Mouse (Mus musculus) cerebellum, adult (tissue): ENCODE measurements around the gene Gm4131.
"Not testable (repeated sequence)": the region's sequence is repeated elsewhere in the genome, so short reads cannot be mapped to it uniquely, and the experiment has no call there.

ENCODE experiments used
- ATAC-seq: cut with Nextera tagmentation; 2 replicates; pipeline ENCODE4 v1.9.2; 2017; ENCODE audit warnings: mild to moderate bottlenecking, moderate library complexity, mixed read lengths; ENCODE audit not compliant: insufficient number of reproducible peaks, low FRiP score, low TSS enrichment

Gene Gm4131

DNA sequence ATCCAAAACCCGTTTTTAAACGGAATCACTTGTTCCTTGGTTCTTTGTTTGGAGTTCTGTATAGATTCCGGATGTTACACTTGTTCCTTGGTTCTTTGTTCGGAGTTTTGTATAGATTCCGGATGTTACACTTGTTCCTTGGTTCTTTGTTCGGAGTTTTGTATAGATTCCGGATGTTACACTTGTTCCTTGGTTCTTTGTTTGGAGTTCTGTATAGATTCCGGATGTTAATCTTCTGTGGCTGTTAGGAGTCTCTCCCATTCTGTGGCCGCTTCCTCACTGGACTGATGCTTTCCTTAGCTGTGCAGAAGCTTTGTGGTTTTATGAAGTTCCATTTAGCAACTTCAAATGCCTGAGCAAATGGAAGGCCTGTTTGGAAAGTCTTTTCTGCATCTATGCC is at the start of gene Gm4131:
Gene Gm4131, minus strand, starts transcription at position 101 of the 400 bp plus-strand sequence.
- ATAC-seq: not testable (repeated sequence)

DNA sequence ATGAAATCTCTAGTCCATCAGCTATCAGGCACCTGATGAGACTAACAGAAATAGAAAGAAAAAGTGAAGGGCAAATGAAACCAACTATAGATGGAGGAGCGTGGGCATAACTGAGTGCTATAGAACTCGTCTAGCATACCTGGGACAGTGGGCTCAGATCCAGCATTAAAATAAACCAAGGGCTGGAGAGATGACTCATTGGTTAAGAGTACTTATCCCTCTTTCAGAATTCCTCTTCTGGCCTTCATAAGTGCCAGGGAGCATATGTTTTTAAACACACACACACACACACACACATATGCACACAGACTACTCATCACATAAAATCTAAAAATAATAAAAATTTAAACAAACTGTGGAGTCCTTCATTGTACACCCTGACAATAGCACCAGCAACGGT is 43.2 kb upstream of the Gm4131 start:
- ATAC-seq: no peak

GRCm38 (mm10) chr14:62607791-62608196 is 41.1 kb upstream of the Gm4131 start:
- 0 out of 2 replicates have a peak, but pooled peaks have one; percentile 71 for ATAC-seq

GRCm38 (mm10) chr14:62602869-62603268 is 36.1 kb upstream of the Gm4131 start:
- no peak for ATAC-seq

- ATAC-seq: no peak
Measured at GRCm38 (mm10) chr14:62602271-62602670, 35.5 kb upstream of the Gm4131 start.

DNA sequence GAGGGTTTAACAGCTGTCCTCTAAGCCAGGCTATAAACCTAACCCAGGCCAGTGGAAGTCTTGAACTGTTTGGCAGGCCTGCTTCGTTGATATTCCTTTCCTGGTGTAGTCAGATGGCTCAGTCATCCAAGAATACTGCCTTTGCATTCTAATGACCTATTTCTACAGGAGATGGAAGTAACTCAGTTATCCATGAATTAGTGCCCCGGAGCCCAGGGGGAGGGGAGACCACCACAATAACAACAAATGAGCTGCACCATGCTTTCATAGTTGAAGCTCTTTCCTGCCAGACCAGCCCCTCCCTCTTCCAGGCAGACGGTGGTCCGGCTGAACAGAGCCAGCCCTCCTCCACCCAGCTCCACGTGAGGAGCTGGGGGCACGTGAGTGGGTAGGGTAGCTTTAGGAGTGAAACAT is 33.4 kb upstream of the Gm4131 start:
- ATAC-seq: no peak

- no peak for ATAC-seq
Measured at GRCm38 (mm10) chr14:62585338-62585737, 18.6 kb upstream of the Gm4131 start.

- no peak; the same call in 1 of the 2 replicates for ATAC-seq
Measured at GRCm38 (mm10) chr14:62584637-62585036, 17.9 kb upstream of the Gm4131 start.

- no peak for ATAC-seq
Measured at GRCm38 (mm10) chr14:62581768-62582167, 15.0 kb upstream of the Gm4131 start.

GRCm38 (mm10) chr14:62580945-62581344 is 14.2 kb upstream of the Gm4131 start:
- ATAC-seq: no peak

GRCm38 (mm10) chr14:62575862-62576261 is 9.1 kb upstream of the Gm4131 start:
- ATAC-seq: 0 out of 2 replicates have a peak, but pooled peaks have one; percentile 61

DNA sequence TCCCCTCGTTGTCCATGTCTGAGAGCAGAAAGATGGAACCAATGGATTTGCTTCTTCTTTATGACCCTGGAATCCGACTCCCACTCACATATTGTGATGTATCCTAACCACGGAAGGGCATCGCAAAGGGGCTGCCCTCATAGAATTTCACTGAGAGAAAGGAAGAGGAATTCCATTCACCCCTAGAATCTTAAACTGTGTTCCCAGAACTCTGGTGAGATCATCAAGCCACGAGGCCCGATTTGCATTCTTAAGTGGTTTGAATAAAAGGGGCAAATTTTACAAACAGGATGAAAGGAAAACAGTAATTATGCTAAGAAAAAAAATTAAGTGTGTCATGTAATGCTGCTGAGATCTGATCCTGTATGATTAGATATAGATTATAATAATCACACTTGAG is 8.2 kb upstream of the Gm4131 start:
- ATAC-seq: no peak

DNA sequence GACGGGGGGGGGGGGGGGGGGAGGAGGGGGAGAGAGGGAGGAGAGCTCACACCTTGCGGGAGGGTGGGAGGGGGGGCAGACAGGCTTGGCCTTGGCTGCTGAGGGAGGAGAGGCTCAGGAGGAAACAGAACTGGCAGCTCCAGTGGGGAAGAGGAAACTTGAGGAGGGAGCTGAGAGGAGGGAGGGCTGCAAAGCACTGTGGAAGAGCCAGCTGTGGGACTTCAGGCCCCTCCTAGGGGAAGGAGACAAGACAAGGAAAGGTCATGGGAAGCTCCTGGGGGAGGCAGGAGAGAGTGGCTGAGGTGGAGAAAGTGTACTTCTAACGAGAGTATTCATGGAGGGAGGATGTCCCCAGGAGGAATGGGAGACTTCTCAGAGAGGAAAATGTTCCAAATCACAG is 6.7 kb upstream of the Gm4131 start:
- no peak for ATAC-seq

DNA sequence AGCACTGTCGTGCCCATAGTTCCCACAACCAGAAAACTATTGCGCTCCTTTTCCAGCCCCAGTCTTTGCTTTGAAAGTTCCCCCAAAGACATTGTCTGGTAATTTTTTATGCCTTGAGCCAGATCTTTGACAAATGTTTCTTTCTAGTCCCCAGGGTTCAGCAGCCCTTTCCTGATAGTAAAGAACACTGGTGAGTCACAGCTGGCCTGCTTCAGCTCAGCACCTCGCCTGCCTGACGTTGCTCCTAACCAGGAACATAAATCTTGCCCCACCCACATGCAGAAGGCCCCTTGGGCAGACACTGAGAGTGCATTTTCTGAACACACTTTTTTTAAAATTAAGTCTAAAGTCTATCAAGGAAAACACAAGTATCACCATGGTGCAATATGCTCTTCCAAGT is 3.6 kb upstream of the Gm4131 start:
- no peak for ATAC-seq

DNA sequence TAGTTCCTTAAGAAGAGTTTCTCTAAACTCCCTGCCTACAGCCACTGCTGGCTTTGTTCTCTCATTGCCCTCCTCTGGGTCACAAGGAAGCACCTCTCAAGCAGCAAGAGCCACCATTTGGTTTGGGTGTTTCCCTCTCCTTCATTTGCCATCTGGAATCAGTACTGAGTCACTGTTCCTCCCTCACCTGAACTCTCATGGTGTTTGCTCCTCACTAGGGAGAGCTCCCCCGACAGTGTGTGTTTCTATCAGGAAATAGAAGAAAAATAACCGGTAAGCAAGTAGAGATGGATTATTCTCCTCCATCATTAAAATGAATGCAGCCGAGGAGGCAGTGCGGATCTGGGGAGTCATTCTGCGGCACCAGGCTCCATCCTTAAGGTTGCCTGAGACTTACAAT is 2.7 kb upstream of the Gm4131 start:
- no peak for ATAC-seq

DNA sequence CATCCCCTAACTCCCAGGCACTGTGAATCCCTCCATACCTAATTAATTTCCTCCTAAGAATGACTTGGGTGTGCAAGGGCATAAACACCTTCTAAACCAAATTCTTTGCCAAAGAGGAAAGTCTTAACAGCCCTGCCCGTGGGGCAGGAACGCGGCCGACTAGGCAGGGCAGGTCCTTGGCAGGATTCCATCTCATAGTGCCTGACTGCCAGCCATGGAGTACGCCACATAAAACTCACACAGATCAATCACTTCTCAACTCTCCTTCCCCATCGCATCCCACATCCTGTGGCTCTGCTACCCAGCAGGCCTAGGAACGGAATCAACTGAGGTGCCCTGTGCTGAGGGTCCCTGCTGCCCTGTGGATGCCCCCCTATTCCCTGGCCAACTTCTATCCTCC is 3.0 kb downstream of the Gm4131 start:
- ATAC-seq: no peak

- ATAC-seq: peak; percentile 60; the same call in 1 of the 2 replicates
Measured at GRCm38 (mm10) chr14:62561875-62562748, 4.6 kb downstream of the Gm4131 start.

DNA sequence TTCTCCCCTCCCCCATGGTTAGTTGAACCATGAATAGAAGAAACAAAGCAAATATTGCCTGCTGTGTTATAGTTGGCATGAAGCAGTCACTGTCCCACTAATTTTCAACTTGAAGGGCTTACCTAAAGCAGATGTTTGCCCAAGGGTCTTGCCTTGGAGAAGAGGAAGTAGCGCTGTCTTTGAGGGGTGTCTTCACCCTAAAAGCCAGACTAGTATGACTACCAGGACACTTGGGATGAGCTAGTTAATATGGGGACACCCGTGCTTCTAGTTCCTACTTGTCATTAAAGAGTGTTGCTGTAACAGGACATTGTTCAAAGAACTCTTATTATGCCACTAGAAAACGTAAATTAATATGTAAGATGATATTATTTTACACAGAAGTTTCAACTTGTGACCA is 9.6 kb downstream of the Gm4131 start:
- no peak for ATAC-seq

DNA sequence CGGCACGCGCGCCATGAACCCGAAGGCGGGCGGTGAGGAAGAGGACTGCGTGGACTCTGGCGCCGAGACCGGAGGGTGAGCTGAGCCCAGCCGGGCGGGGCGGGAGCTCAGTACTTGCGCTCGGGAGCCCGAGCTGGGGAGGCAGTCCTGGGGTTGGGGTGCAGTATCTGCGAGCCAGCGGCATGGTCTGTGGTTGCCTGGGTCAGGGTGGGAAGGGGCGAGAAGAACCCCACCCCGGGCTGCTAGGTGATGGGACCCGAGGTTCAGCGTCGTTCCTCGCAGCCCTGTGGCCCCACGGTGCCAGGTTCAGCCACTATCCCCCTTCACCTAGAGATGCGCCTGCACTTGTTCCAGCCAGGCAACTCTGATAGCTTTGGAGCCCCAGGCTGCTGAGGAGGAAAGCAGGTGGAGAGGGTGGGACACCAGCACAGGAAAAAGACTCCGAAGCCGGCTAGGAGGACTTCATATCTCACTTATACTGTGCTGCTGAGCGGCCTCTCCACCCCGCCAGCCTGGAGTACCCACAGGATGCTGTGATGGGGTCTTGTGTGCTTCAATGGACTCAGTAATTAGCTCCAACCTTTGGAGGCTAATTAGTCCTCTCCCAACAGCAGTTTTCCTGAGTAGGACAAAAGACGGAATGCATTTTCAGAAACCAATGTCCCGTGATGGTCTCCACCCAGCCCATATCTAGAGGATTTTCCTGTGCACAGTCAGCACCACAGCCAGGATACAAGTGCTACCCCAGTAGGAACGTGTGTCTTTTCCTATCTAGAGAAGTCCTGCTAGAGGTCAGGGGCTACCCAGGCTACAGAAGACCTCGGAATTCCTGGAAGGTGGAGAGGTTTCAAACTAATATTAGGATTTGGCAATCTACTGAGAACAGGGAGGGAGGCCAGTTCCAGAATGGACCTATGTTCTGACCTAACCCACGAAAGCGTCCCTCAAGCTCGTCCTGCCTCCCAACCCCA is 10.6 kb downstream of the Gm4131 start:
- no peak; the same call in none of the 2 replicates for ATAC-seq

DNA sequence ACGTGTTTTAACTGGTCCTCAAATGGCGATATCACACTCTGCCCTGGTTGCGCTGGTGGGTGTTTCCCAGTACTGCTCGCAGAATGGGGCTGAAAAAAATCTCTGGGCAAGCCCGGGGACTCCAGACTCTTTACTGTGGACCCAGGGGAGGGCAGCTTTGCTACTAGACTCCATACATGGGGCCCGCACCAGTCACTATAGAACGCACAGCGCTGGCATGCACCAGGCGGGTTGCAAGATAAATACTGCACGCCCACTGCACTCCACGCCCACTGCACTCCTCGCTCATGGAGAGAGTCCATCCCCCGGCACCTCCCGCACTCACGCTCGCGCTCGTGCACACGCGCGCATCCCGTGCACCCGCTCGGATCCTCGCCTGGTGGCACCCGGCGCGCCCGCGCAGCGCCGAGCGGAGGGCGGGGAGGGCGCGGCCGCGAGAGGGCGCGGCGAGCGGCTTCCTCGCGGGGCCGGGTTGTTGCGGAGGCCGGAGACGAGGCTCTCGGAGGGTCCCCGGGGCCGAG is 11.4 kb downstream of the Gm4131 start, which contains the start of gene Fam124a:
Gene Fam124a, plus strand, starts transcription at position 429 of the 521 bp plus-strand sequence.
- ATAC-seq: peak; percentile 92
